Mouse (Mus musculus): Measurements from ENCODE around the gene Elovl2. TPM values are rescaled to one million over a fixed set of nuclear protein-coding genes. Genes with fewer than 3 reads are reported as not detected.

Elovl2 gene
- total RNA-seq, 1 experiment: 3.7 TPM

DNA sequence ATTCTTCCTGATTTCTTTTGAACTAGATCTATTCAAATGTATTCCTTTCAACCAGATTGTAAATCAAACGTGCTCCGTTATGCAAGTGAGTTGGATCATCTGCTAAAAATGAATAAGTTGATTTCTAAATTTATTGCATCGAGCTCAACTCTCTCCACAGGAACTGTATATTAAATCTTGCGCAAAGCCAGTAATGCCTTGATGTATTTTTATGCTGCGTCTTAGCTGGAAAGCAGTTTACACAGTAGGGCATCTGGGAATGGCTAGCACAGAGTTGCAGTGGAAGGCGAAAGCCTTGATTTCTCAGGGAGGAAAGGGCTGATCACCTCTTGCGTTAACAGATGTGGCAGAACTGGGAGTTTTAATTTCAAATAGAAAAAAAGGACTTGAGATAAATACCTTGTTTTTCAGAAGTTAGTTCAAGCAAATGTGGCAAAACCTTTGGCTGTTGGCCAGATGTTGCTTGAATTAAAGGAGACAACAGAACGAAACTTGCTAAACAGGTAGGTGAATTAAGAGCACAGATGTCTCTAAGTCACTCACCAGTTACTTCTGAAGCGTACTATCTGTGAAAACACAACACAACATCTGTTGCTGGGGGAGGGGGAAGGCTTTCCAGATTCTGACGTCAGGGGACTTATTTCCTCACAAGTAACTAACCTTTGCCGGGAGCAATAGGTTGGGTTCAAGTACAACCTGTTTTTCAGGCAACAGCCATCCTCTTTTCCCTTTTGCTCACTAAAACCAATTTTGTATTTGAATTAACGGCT, 28.7 kb upstream of the Elovl2 start:
- TF ChIP-seq CHD2 (IDR thresholded peaks at IDR 0.05; ENCODE audit: low read depth, low read length): no peak
- TF ChIP-seq MAFK (IDR thresholded peaks at IDR 0.05; ENCODE audit: insufficient read depth, low read depth, low read length): no peak
- TF ChIP-seq HCFC1 (IDR thresholded peaks at IDR 0.05; ENCODE audit: borderline replicate concordance, insufficient read depth, low read length): no peak
- no peak for TF ChIP-seq ZC3H11A (IDR thresholded peaks at IDR 0.05; ENCODE audit: borderline replicate concordance, low read depth, low read length)
- no peak for TF ChIP-seq ZNF384 (IDR thresholded peaks at IDR 0.05; ENCODE audit: low read depth, low read length)
- peaks cover 2 to 3% of the 10 kb centered on the region in 2 experiments; a peak in 2 of 4 replicates for H3K4me1 ChIP-seq (ENCODE audit: control insufficient read depth in 2 of 2, insufficient read depth in 2 of 2, low read length in 2 of 2, poor library complexity in 1 of 2)
- H3K4me3 ChIP-seq (ENCODE audit: insufficient read depth in 1 of 2, low read depth in 1 of 2, low read length in 2 of 2, poor library complexity in 1 of 2, severe bottlenecking in 1 of 2): peak overlapping the region; percentile 63 to 87
- peak overlapping the region; percentile 66 for H3K9ac ChIP-seq (ENCODE audit: insufficient read depth, low read depth, low read length, poor library complexity, severe bottlenecking)
- no peaks in the 10 kb centered on the region for H3K36me3 ChIP-seq (ENCODE audit: control insufficient read depth, insufficient read depth, low read length, poor library complexity, severe bottlenecking)
- in situ Hi-C loops (cut with MboI; ENCODE audit: low sequenced_read_pairs in 2 of 2, unreplicated experiment in 2 of 2): loop anchor here in 1 of 2 experiments (25.0 kb wide), 2 partner anchors 162 to 412 kb away; partner anchors contain the start of gene Mak
- H3K9me3 ChIP-seq (ENCODE audit: control insufficient read depth, insufficient read depth, low read depth, low read length): no peaks in the 10 kb centered on the region
- no peak overlapping the region for H3K27ac ChIP-seq (ENCODE audit: insufficient read depth, low read depth, low read length, poor library complexity, severe bottlenecking)
- no peak for DNase-seq (ENCODE audit: low read depth, low spot score)

DNA sequence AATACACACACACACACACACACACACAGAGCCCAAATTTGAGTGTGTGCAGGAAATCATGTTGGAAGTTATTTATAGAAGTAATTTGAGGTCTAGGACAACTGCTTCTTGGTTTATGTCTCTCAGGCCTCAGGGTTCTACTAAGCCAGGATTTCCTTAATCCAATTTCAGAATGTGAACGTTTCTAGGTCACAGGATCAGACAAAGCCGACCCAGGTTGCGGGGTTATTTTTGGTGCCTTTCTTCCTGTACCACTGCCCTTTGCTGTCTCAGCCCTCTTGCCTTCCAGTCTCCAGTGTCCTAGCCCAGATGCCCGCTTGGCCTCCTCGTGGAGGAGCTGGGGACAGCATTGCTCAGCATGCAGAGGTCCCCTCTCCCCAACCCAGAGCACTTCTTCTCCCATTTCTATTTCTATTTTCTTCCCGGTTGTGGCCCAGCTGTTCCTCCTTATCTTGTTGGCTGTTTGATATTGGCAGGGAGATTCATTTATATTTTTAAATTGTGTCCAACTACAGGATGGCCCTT, 24.2 kb upstream of the Elovl2 start:
- Histone ChIP-seq H3K9ac (ENCODE audit: insufficient read depth, low read depth, low read length, poor library complexity, severe bottlenecking) (no peak overlapping the region), H3K9me3 (ENCODE audit: control insufficient read depth, insufficient read depth, low read depth, low read length) (no peaks in the 10 kb centered on the region), H3K36me3 (ENCODE audit: control insufficient read depth, insufficient read depth, low read length, poor library complexity, severe bottlenecking) (no peaks in the 10 kb centered on the region), H3K27ac (ENCODE audit: insufficient read depth, low read depth, low read length, poor library complexity, severe bottlenecking) (no peak overlapping the region), H3K4me3 (ENCODE audit: insufficient read depth in 1 of 2, low read depth in 1 of 2, low read length in 2 of 2, poor library complexity in 1 of 2, severe bottlenecking in 1 of 2) (no peak overlapping the region), H3K4me1 (ENCODE audit: control insufficient read depth in 2 of 2, insufficient read depth in 2 of 2, low read length in 2 of 2, poor library complexity in 1 of 2) (no peaks in the 10 kb centered on the region)
- DNase-seq (ENCODE audit: low read depth, low spot score): no peak
- TF ChIP-seq ZNF384 (IDR thresholded peaks at IDR 0.05; ENCODE audit: low read depth, low read length): no peak
- TF ChIP-seq HCFC1 (IDR thresholded peaks at IDR 0.05; ENCODE audit: borderline replicate concordance, insufficient read depth, low read length): no peak
- in situ Hi-C loops (cut with MboI; ENCODE audit: low sequenced_read_pairs in 2 of 2, unreplicated experiment in 2 of 2): loop anchor here in 1 of 2 experiments (25.0 kb wide), 2 partner anchors 157 to 407 kb away; partner anchors contain the start of gene Mak

DNA sequence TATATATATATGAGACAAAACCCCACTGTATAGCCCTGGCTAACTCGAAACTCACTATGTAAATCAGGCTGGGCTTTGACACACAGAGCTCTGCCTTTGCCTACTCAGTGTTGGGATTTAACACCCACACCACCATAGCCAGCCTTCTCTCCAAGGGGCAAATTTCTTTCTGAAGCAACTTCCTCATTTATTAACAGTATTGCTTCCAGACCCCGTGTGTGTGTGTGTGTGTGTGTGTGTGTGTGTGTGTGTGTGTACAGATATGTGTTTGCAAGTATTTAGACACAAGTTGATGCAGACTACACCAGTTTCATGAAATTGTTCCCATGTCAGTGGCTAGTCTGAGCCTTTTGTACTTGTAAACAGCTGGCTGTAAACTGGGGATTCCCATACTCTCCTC, 21.4 kb upstream of the Elovl2 start:
- H3K36me3 ChIP-seq (ENCODE audit: control insufficient read depth, insufficient read depth, low read length, poor library complexity, severe bottlenecking): no peaks in the 10 kb centered on the region
- no peak for DNase-seq (ENCODE audit: low read depth, low spot score)
- no peaks in the 10 kb centered on the region for H3K9me3 ChIP-seq (ENCODE audit: control insufficient read depth, insufficient read depth, low read depth, low read length)
- H3K4me3 ChIP-seq (ENCODE audit: insufficient read depth in 1 of 2, low read depth in 1 of 2, low read length in 2 of 2, poor library complexity in 1 of 2, severe bottlenecking in 1 of 2): no peak overlapping the region
- in situ Hi-C loops (cut with MboI; ENCODE audit: low sequenced_read_pairs in 2 of 2, unreplicated experiment in 2 of 2): loop anchor here in 1 of 2 experiments (25.0 kb wide), 2 partner anchors 154 to 404 kb away; partner anchors contain the start of gene Mak
- H3K4me1 ChIP-seq (ENCODE audit: control insufficient read depth in 2 of 2, insufficient read depth in 2 of 2, low read length in 2 of 2, poor library complexity in 1 of 2): no peaks in the 10 kb centered on the region
- no peak for TF ChIP-seq CHD2 (IDR thresholded peaks at IDR 0.05; ENCODE audit: low read depth, low read length)
- TF ChIP-seq HCFC1 (IDR thresholded peaks at IDR 0.05; ENCODE audit: borderline replicate concordance, insufficient read depth, low read length): no peak
- no peak for TF ChIP-seq MAFK (IDR thresholded peaks at IDR 0.05; ENCODE audit: insufficient read depth, low read depth, low read length)
- TF ChIP-seq ZC3H11A (IDR thresholded peaks at IDR 0.05; ENCODE audit: borderline replicate concordance, low read depth, low read length): no peak
- TF ChIP-seq ZNF384 (IDR thresholded peaks at IDR 0.05; ENCODE audit: low read depth, low read length): no peak
- H3K27ac ChIP-seq (ENCODE audit: insufficient read depth, low read depth, low read length, poor library complexity, severe bottlenecking): no peak overlapping the region
- no peak overlapping the region for H3K9ac ChIP-seq (ENCODE audit: insufficient read depth, low read depth, low read length, poor library complexity, severe bottlenecking)

DNA sequence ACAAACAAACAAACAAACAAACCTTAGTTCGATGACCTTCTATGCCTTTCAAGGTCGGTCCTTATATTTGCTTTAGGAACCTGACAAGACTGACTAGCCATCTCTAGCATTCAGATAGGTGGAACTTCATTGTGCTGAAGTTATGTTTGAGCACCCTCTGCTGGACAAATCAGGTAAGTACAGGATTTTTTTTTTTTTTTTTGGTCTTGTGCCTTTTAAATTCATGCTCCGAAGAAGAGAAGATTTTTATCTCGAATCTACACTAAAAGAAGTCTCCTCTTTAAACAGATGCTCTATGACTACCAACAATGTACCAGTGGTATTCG, 18.6 kb upstream of the Elovl2 start:
- in situ Hi-C loops (cut with MboI; ENCODE audit: low sequenced_read_pairs in 2 of 2, unreplicated experiment in 2 of 2): loop anchor here (5.0 to 25.0 kb wide), 4 partner anchors 151 to 401 kb away; partner anchors contain the start of gene Mak (in 1 of the 2)
- no peak overlapping the region for H3K9ac ChIP-seq (ENCODE audit: insufficient read depth, low read depth, low read length, poor library complexity, severe bottlenecking)
- peak; percentile 96 for TF ChIP-seq ZC3H11A (IDR thresholded peaks at IDR 0.05; ENCODE audit: borderline replicate concordance, low read depth, low read length)
- TF ChIP-seq CHD2 (IDR thresholded peaks at IDR 0.05; ENCODE audit: low read depth, low read length): no peak
- TF ChIP-seq MAFK (IDR thresholded peaks at IDR 0.05; ENCODE audit: insufficient read depth, low read depth, low read length): no peak
- no peak for TF ChIP-seq HCFC1 (IDR thresholded peaks at IDR 0.05; ENCODE audit: borderline replicate concordance, insufficient read depth, low read length)
- peak; percentile 99 for TF ChIP-seq ZNF384 (IDR thresholded peaks at IDR 0.05; ENCODE audit: low read depth, low read length)
- H3K36me3 ChIP-seq (ENCODE audit: control insufficient read depth, insufficient read depth, low read length, poor library complexity, severe bottlenecking): no peaks in the 10 kb centered on the region
- H3K27ac ChIP-seq (ENCODE audit: insufficient read depth, low read depth, low read length, poor library complexity, severe bottlenecking): no peak overlapping the region
- H3K9me3 ChIP-seq (ENCODE audit: control insufficient read depth, insufficient read depth, low read depth, low read length): no peaks in the 10 kb centered on the region
- peak; percentile 61 for DNase-seq (ENCODE audit: low read depth, low spot score)
- H3K4me3 ChIP-seq (ENCODE audit: insufficient read depth in 1 of 2, low read depth in 1 of 2, low read length in 2 of 2, poor library complexity in 1 of 2, severe bottlenecking in 1 of 2): no peak overlapping the region
- H3K4me1 ChIP-seq (ENCODE audit: control insufficient read depth in 2 of 2, insufficient read depth in 2 of 2, low read length in 2 of 2, poor library complexity in 1 of 2): no peaks in the 10 kb centered on the region
